Mouse (Mus musculus): ENCODE data around the gene Cops8. TPM values are rescaled to one million over a fixed set of nuclear protein-coding genes. Genes with fewer than 3 reads are reported as not detected.

Cops8 gene
- polyA plus RNA-seq, 1 experiment from 2014 or later, result 138 TPM

DNA sequence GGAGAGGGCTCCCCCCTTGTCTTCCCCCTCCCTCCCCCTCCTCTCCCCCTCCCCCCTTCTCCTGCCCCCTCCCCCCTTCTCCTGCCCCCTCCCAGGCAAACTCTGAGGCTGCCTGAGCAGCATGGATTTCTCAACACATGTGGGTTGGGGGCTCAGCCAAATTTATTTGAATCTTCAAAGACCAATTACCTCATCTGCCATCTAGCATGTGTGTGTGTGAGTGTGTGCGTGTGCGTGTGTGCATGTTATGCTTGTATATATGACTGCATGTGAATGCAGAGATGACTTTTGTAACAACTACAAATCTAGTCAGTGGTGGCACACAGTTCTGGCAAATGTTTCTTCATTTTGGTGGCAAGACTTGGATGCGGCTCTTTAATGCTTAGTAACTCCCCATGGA lies 55.8 kb downstream of the Cops8 start:
- no peaks in the 10 kb centered on the region for H3K9me3 ChIP-seq (replicated peaks; ENCODE audit: control insufficient read depth, low read length)
- H3K4me1 ChIP-seq (ENCODE audit: control insufficient read depth, insufficient read depth, low read length), result peaks cover 13% of the 10 kb centered on the region
- H3K9ac ChIP-seq (ENCODE audit: low read length), result no peak overlapping the region
- WGBS, result 83% methylated on average over 3 of the region's 3 CpGs
- H3K4me2 ChIP-seq (ENCODE audit: low read depth, low read length), result no peak overlapping the region
- no peaks in the 10 kb centered on the region for H3K36me3 ChIP-seq (ENCODE audit: control insufficient read depth, insufficient read depth, low read length)
- no peak for ATAC-seq (ENCODE audit: insufficient read depth, low FRiP score)
- H3K27ac ChIP-seq (ENCODE audit: low read length), result peak overlapping the region; percentile 43
- no peaks in the 10 kb centered on the region for H3K27me3 ChIP-seq (ENCODE audit: control insufficient read depth, insufficient read depth, low read length)
- no peak overlapping the region for H3K4me3 ChIP-seq (replicated peaks; ENCODE audit: low read length)

DNA sequence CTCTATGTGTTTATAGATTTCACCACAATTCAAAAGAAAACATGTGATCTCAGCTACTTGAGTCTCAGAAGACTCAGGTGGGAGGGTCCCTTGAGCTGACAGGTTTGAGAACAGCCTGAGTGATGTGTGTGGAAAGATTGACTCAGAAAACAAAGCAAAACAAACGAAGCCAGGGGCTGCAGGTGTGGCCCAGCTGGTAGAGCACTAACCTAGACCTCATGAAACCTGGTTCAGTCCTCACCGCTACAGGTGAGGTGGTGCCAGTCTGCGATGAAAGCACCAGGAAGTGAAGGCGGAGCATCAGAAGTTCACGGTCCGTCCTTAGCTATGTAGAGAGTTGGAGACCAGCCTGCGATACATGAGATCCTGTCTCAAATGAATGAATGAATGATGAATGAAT lies 57.4 kb downstream of the Cops8 start:
- H3K4me2 ChIP-seq (ENCODE audit: low read depth, low read length), result no peak overlapping the region
- H3K27me3 ChIP-seq (ENCODE audit: control insufficient read depth, insufficient read depth, low read length), result no peaks in the 10 kb centered on the region
- H3K36me3 ChIP-seq (ENCODE audit: control insufficient read depth, insufficient read depth, low read length), result no peaks in the 10 kb centered on the region
- no peak overlapping the region for H3K27ac ChIP-seq (ENCODE audit: low read length)
- H3K4me3 ChIP-seq (replicated peaks; ENCODE audit: low read length), result no peak overlapping the region
- ATAC-seq (ENCODE audit: insufficient read depth, low FRiP score), result no peak
- H3K9ac ChIP-seq (ENCODE audit: low read length), result no peak overlapping the region
- peaks cover 13% of the 10 kb centered on the region for H3K4me1 ChIP-seq (ENCODE audit: control insufficient read depth, insufficient read depth, low read length)
- WGBS, result 72% methylated on average over 7 of the region's 7 CpGs
- H3K9me3 ChIP-seq (replicated peaks; ENCODE audit: control insufficient read depth, low read length), result no peaks in the 10 kb centered on the region

DNA sequence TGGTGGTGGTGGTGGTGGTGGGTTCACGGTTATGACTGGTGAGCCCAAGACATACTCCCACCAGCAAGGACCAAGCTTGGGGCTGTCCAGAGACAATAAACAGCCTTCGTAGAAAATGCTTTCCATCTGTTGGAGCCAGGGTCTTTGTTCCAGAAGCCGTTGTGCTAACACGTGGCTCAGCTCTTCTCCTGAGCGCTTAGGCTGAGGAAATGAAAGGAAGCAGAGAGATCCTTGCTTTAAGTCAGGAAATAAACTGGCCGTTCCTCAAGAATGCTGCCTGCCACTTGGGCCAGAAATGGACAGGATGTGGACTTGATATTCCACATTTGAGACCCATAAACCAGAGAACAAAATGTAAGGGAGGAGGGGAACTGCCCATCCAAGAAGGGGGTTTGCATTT lies 59.7 kb downstream of the Cops8 start:
- Histone ChIP-seq H3K27me3 (ENCODE audit: control insufficient read depth, insufficient read depth, low read length) (no peaks in the 10 kb centered on the region), H3K4me3 (replicated peaks; ENCODE audit: low read length) (no peak overlapping the region), H3K9ac (ENCODE audit: low read length) (no peak overlapping the region), H3K4me1 (ENCODE audit: control insufficient read depth, insufficient read depth, low read length) (peaks cover 10% of the 10 kb centered on the region; the same call in 1 of the 2 replicates), H3K4me2 (ENCODE audit: low read depth, low read length) (no peak overlapping the region), H3K36me3 (ENCODE audit: control insufficient read depth, insufficient read depth, low read length) (no peaks in the 10 kb centered on the region), H3K9me3 (replicated peaks; ENCODE audit: control insufficient read depth, low read length) (no peaks in the 10 kb centered on the region), H3K27ac (ENCODE audit: low read length) (peak overlapping the region; percentile 89)
- ATAC-seq (ENCODE audit: insufficient read depth, low FRiP score), result peak; percentile 71
- 42% methylated on average over 6 of the region's 6 CpGs for WGBS

Other genes starting within 250 kb of the Cops8 start
- gene Col6a3, start 241.0 kb downstream of the Cops8 start, polyA plus RNA-seq (2015; fragmentation: Nextera tagmentation; extraction: Ambion mirVana), result 144 and 162 TPM in 2 replicates